Mouse (Mus musculus) urinary bladder, postnatal 0 days (tissue): Measurements from ENCODE around the gene Hdac4. TPM values are rescaled to one million over a fixed set of nuclear protein-coding genes. Genes with fewer than 3 reads are reported as not detected.

Experiments used
- polyA plus RNA-seq: library from polyadenylated mRNA; unstranded; fragments of >200 nt; fragmentation: Nextera tagmentation; extraction: Ambion mirVana; gene quantifications from 2 replicates; pipeline ENCODE4 v1.2.1, GENCODE M21; 2015

Gene Hdac4
- polyA plus RNA-seq, result 11.2 and 12.8 TPM in 2 replicates

GRCm38 (mm10) chr1:92195360-92196149 is at the start of gene Hdac4:
Gene Hdac4 (minus strand): TSS chr1:92195699.

